Mouse (Mus musculus): ENCODE measurements around the gene Vps53.

DNA sequence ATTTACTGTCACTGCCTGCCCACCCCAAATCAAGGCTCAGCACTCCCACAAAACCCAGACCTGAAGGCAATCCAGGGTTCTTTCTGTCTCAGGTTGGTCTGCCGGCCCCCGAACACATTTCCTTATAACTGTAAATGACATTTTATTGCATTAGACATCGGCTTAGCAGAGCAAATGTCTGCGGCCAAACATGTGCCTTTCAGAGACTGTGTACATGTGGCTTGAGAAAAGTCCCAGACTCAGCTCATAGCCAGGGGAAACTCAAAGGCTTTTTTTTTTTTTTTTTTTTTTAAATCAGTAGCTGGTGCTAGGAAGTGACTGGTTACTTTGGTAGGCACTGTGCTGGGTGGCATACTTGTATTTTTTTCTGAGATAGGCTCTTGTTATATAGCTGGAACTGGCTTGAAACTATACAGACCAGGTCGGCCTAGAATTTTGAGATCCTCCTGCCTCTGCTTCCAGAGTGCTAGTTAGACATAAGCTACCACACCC lies 36.6 kb upstream of the Vps53 start:
- no peak for TF ChIP-seq CTCF (conservative IDR thresholded peaks at IDR 0.05; ENCODE audit: low read length)
- no peak for TF ChIP-seq POU5F1 (IDR thresholded peaks at IDR 0.05; ENCODE audit: borderline replicate concordance, low read length)
- no peak for TF ChIP-seq NANOG (IDR thresholded peaks at IDR 0.05; ENCODE audit: borderline replicate concordance, low read length)

Data from E14TG2a.4 (cell line).